Mouse (Mus musculus): ENCODE results near the gene Arhgef19.

Arhgef19 gene

DNA sequence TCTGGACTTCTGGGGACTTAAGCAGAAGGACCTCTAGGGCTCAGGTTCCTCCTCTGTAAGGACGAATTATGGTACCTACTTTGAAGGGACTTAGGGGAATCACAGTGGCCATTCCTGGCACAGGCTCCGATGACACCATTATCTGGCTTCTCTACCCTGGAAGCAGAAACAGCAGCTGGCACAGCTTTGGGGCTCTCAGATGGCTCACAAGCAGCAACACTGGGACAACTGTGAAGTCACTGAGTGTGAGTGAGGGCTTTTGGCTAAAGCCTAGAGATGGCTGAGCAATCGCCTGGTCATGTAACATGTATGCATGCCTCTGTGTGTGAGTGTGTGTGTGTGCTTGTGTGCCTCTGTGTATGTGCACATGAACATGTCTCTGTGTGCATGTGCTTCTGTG is 2.4 kb upstream of the Arhgef19 start:
- DNase-seq (ENCODE audit: low spot score in 2 of 2) = no peak

DNA sequence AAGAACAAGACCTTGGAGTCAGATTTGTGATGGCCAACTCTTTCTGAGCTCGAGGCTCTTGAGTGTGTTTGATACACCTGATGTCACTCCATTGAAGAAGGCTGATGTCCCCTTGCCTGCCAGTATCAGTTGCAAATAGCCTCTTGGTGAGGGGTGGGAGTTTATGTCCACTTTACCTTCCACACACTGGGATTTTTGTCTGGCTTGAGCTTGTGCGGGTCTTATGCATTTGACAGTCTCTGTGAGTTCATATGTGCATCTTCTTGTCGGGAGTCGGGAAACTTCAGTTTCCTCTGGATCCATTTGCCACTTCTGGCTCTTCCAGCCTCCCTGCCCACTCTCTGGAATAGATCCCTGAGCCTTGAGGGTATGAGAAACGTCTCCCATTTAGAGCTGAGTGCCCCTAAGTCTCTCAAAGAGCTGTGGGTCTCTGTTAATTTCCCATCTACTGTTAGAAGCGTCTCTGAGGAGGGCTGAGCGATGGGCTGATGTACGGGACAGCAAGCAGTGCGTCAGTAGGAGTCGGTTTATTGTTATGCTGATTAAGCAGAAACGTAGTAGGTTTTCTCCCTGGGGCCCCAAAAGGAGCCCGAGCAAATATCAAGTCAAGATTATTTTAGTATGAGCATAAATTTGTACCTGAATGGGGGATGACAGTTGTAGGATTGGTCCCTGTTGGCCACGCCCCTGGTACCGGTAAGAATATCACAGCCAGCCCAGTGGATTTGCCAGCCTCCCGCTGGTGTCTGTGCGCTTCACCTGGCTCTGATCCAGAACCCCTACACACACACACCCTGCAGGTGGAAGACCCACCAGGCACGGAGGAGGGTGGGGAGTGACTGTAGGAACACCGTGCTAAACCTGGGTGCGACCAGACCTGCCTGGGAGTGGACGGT is 559 bp upstream of the Arhgef19 start:
- no peak for DNase-seq (ENCODE audit: low spot score in 2 of 2)

DNA sequence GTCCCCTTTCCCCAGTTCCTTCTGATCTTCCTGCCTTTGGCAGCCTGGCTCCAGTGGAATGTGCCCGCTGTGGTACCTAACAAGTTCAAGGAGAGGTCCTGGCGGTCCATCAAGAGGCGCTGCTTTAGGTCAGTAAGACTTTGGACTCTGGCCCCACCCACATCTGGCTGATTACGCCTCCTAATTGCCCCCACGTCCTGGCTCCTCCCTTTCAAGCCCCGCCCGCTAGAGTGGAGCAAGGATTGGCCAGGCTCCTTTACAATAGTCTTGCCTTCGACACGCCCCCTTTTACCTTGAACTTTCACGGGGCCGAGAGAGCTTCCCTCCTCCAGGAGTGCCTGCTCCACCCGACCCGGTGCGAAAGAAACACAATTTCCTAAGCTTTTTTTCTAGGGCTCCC is 1.3 kb downstream of the Arhgef19 start:
- no peak for DNase-seq (ENCODE audit: low spot score in 2 of 2)

GRCm38 (mm10) chr4:141241861-141242260 is 2.6 kb downstream of the Arhgef19 start:
- no peak for DNase-seq (ENCODE audit: low spot score in 2 of 2)

GRCm38 (mm10) chr4:141242651-141243241 is 3.4 kb downstream of the Arhgef19 start:
- DNase-seq (ENCODE audit: low spot score in 2 of 2) = no peak

- DNase-seq (ENCODE audit: low spot score in 2 of 2) = no peak
Observed at GRCm38 (mm10) chr4:141243636-141244035, 4.3 kb downstream of the Arhgef19 start.

DNA sequence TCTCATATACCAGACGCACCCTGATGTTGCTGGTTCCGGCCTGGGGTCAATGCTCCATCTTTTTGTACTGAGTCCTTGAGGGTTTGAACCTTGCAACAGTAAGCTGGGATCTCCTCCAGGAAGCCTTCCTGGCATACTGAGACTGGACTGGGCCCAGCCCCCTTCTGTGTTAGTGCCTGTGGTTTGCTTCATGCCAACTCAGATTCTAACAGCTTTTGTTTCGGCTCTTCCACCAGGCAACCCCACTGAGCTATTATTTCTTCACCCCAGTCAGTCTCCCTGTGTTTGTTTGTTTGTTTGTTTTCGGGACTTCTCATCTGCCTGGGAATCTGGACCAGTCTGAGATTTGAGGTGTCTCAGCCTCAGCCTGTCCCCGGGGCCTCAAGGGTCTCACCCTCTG is 5.1 kb downstream of the Arhgef19 start:
- DNase-seq (ENCODE audit: low spot score in 2 of 2) = no peak

DNA sequence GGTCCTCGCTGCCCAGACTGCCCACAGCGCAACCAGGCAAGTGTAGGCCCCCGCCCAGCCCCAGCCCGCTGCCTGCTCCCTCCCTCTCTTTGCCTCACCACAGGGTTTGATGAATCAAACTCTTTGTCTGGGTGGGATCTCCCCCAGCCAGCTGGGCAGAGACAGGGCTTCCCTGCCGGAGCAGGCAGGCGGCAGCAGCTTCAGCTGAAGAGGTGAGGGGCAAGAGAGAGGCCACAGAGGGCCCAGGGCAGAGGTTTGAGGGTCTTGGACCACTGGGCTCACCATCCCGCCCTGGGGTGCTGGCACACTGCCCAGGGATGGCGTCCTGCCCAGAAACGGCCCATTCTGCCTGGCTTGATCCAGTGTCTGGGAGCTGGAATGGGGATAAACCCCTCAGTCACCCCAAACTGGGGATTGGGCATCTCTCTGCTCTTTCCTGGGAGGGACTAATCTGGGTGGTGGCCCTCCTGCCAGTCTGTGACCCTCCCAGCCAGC is 5.7 kb downstream of the Arhgef19 start:
- peak; percentile 76 to 77 for DNase-seq (ENCODE audit: low spot score in 2 of 2)

GRCm38 (mm10) chr4:141246089-141246997 is 7.0 kb downstream of the Arhgef19 start:
- no peak for DNase-seq (ENCODE audit: low spot score in 2 of 2)

GRCm38 (mm10) chr4:141246998-141247350 is 7.7 kb downstream of the Arhgef19 start:
- no peak for DNase-seq (ENCODE audit: low spot score in 2 of 2)

GRCm38 (mm10) chr4:141247776-141248613 is 8.7 kb downstream of the Arhgef19 start:
- DNase-seq (ENCODE audit: low spot score in 2 of 2) = no peak

DNA sequence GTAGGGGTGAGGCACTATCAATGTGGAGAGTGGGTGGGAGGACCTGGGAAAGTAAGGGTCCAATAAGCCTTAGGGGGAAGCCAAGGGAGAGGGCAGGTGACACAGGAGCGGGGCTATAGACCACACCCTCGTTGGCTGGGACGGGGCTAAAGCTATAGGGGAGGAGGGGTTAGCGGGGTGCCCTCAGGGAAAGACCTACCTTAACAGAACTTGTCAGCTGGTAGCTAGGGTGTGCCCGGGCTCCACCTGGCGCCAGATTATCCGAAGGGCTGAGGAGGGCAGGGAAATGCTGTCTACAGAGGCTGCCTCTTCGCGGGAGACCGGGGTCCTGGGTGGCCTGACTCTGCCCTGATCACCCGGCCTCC is 9.3 kb downstream of the Arhgef19 start:
- DNase-seq (ENCODE audit: low spot score in 2 of 2) = no peak

DNA sequence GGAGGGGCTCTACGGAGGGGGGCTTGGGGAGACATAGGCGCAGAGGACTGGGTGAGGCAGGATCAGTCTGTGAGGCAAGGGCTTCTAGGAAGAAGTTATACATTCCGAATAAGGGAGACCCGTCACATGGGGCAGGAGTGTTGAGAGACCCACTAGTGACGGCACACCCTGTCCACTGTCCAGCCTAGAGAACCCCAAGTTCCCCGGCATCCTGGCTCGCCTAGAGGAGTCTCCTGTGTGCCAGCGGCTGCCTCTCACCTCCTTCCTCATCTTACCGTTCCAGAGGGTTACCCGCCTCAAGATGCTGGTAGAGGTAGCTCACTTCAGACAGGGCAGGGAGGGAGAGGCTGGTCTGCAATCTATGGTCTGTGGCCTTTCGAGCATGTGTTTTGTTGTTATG is 10.1 kb downstream of the Arhgef19 start:
- DNase-seq (ENCODE audit: low spot score in 2 of 2) = no peak

DNA sequence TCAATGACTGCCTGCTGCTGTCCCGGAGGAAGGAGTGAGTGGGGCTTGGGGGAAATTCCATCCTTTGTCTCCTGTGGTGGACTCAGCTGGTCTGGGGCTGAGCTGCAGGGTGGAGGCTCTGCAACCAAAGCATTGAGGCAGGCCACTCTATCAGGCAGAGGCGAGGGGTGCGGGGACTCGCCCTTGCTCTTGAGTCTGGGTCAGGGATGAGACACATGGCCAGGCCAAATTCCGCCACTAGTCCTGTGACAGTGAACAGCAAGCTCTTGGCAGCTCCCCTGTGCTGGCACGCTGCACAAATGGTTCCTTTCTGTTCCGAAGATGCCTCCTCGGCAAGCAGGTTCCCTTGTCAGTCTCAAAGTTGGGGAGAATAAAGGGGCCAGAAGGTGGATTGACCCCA is 11.8 kb downstream of the Arhgef19 start:
- no peak for DNase-seq (ENCODE audit: low spot score in 2 of 2)

DNA sequence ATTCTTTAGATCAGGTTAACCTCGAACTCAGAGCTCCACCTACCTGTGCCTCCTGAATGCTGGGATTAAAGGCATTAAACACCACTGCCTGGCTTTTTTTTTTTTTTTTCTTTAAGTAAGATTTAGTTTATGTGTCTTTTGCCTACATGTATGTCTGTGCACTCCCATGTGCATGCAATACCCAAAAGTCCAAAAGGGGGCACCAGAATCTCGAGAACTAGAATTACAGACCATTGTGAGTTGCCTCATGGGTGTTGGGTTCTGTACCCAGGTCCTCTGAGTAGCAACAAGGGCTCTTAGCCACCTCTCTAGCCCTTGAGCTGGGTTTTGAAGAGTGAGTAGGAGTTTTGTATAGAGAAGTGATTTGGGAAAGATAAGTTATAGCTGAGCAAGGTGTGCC is 13.3 kb downstream of the Arhgef19 start:
- DNase-seq (ENCODE audit: low spot score in 2 of 2) = no peak

DNA sequence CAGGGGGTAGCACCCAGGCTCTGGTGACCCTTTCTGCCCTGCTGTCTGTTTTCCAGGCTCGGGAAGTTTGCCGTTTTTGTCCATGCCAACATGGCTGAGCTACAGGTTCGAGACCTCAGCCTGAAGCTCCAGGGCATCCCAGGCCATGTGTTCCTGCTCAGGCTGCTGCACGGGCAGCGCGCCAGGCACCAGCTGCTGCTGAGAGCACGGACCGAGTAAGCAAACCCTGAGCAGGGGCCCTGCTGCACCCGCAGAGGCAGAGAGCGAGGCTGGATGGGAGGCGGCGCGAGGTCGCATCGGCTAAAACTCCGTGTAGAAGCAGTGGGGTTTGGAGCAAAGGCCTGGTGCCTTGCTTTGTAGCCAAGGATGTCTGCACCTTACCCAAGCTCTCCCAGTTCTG is 14.9 kb downstream of the Arhgef19 start:
- DNase-seq (ENCODE audit: low spot score in 2 of 2) = no peak

DNA sequence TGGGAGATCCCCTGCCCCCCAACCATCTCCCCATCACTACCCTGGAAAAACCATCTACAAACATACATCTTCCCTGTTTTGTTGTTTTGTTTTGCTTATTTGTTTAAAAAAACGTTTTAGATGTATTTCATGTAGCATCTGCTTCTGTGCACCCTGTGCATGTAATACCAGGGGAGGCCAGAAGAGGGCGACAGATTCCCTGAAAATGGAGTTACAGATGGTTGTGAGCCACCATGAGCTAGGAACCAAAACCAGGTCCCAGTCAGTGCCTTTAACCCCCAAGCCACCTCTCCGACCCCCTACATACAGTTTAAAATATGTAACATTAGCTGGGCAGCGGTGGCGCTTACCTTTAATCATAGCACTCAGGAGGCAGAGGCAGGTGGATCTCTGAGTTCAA is 18.1 kb downstream of the Arhgef19 start:
- no peak for DNase-seq (ENCODE audit: low spot score in 2 of 2)

GRCm38 (mm10) chr4:141259413-141259812 is 20.1 kb downstream of the Arhgef19 start:
- DNase-seq (ENCODE audit: low spot score in 2 of 2) = no peak

GRCm38 (mm10) chr4:141260007-141260723 is 20.9 kb downstream of the Arhgef19 start:
- no peak for DNase-seq (ENCODE audit: low spot score in 2 of 2)

- DNase-seq (ENCODE audit: low spot score in 2 of 2) = no peak
Observed at GRCm38 (mm10) chr4:141262906-141263637, 23.8 kb downstream of the Arhgef19 start.

Measured in frontal cortex, postnatal 10 days (tissue).